Mouse (Mus musculus): ENCODE results near the gene Bax.

The Bax gene

GRCm38 (mm10) chr7:45456721-45457203, 9.9 kb downstream of the Bax start:
- in situ Hi-C loops (cut with MboI, MseI) = no loop called here

DNA sequence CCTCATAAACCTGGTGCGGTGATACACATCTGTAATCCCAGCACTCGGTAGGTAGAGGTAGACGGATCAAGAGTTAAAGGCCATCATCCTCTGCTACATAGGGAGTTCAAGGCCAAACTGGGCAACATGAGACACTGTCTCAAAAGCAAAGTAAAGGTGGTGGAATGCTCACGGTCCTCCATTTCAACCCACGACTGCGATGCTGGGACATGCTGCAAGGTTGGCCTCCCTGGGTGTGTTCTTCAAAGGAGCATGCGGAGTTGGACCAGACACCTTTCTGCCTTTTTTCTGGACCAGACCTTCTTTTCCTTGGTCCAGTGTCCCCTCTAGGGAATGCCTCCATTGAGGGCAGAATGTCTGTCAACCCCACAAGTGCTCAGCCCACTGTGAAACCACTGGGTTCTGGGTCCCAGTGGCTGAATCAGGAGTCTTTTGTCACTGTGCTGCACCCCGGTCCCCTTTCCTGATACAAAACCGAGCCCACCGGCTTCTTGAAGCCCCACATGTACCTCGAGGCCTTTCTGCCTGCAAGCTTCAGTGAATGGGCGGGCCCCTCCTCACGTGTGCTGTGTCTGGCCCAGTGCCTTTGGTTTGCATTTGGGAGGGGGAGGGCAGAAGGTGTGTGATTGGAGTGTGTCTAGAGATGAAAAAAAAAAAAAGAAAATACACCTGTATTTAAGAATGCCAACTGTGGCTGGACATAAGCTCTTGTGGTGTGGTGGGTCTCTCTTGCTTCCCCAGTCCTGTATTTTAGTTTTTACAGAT, 10.6 kb downstream of the Bax start:
- in situ Hi-C loops (cut with MboI, MseI) = no loop called here

GRCm38 (mm10) chr7:45454971-45455370, 11.7 kb downstream of the Bax start:
- in situ Hi-C loops (cut with MboI, MseI) = no loop called here

GRCm38 (mm10) chr7:45451344-45451982, 15.2 kb downstream of the Bax start:
- in situ Hi-C loops (cut with MboI, MseI) = no loop called here

- in situ Hi-C loops (cut with MboI, MseI) = no loop called here
Measured at GRCm38 (mm10) chr7:45449974-45450373, 16.7 kb downstream of the Bax start.

GRCm38 (mm10) chr7:45447325-45447990, 19.2 kb downstream of the Bax start:
- in situ Hi-C loops (cut with MboI, MseI) = no loop called here

GRCm38 (mm10) chr7:45446589-45446988, 20.1 kb downstream of the Bax start:
- in situ Hi-C loops (cut with MboI, MseI) = no loop called here

- in situ Hi-C loops (cut with MboI, MseI) = no loop called here
Measured at GRCm38 (mm10) chr7:45443526-45444420, 22.9 kb downstream of the Bax start.

DNA sequence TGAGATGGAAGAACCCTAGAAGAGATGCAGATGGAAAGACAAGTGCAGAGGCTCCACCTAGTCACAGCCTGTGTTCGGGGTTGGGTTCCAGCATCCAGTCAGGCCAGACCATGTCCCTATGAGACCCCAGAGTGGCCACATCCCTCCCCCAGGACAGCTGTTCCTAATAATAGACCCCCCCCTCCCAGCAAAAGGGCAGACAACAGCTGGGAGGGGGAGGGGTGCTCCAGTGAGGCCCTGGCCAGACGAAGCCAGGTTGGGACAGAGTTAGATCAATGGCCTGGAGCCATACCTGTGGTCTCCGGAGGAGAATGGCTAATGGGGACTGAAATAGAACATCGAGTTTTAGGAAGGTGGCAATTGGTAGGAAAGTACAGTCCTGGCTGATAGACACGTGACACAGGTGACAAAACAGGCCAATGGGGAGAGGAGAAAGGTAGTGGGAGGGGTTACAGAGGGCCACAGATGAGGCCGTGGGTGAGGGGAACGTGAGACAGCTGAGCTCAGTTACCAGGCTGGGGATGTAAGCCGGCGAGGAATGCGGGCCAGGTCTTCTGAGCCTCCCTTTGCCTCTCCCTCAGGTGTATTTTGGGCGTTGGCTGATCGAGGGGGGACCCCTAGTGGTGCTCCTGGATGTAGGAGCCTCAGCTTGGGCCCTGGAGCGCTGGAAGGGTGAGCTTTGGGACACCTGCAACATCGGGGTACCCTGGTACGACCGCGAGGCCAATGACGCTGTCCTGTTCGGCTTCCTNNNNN, 29.0 kb downstream of the Bax start, which contains the start of gene Ruvbl2:
Gene Ruvbl2 (minus strand): TSS at position 576 of the 756 bp plus-strand sequence.
- in situ Hi-C loops (cut with MboI, MseI) = no loop called here

DNA sequence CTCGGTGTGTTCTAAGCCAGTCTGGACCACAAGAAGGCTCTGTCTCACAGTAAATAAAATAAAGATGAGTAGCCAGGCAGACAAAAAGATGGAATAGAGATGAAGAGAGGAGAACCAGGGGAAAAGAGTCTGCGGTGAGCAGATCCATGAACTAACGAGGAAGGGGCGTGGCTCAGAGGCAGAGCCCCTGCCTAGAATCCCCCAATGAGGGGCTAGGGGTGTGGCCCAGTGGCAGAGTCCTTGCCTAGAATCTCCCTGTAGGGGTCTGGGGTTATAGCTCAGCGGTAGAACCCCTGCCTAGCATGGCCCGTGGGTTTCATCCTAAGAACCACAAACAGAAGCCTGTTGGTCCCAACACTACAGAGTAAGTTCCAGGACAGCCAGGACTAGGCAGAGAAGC, 29.7 kb downstream of the Bax start:
- in situ Hi-C loops (cut with MboI, MseI) = no loop called here

GRCm38 (mm10) chr7:45436444-45436843, 30.3 kb downstream of the Bax start:
- in situ Hi-C loops (cut with MboI, MseI) = no loop called here

GRCm38 (mm10) chr7:45435038-45435437, 31.7 kb downstream of the Bax start:
- in situ Hi-C loops (cut with MboI, MseI) = no loop called here

DNA sequence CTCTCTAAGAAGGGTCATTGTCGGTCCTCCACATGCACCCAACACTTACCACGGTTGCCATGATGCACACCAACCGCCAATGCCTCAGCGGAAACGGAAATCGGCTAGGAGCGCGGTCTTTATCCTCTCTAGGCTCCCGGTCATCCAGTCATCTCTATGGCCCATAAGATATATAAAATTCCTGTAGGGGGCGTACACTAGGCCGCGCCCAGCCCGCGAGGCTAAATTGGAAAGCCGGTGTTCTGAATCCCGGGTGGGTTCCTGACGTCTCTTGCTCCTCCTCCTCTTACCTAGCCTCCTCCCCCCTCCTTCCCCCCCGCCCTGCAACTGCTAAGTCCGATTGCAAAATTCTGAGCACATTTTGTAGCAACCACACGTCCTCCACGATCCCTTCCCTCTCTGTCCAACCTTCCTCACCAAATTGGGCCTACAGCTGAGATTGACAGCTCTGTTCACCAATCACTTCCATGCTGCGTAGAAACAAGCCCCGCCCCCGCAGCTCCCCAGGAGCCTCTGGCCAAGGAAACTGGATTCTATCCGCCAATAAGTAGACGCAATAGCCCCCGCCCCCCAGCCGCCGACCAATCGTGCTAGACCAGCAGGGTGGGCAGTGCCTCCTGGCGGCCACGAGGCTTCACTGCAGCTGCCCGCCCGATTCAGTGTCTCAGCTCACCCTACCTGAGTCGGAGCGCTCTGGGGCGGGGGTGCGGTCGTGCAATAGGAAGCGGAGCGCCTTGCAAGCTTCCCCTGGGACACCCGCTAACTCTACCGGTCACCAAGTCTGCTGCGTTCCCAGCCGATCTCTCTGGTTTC, 32.3 kb downstream of the Bax start, which contains the start of gene Gys1:
Gene Gys1 (plus strand): TSS at position 642 of the 813 bp plus-strand sequence.
- in situ Hi-C loops (cut with MboI, MseI) = no loop called here

DNA sequence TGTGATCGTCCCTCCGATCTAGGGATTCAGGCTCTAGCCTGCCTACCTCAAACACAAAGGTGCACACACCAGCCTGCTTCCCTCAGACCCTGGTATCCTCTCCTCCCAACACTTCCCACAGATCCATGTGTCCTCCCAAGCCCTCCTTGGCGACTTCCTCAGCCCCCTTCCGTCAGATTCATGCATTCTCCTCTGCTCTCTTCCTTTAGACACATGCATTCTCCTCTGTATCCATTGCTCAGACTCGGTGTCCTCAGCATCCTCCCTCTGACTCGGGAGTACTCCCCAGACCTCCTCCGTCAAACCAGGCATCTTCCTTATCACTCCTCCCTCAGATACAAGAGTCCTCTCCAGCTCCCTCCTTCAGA, 32.9 kb downstream of the Bax start:
- in situ Hi-C loops (cut with MboI, MseI) = no loop called here

GRCm38 (mm10) chr7:45426556-45426955, 40.1 kb downstream of the Bax start:
- in situ Hi-C loops (cut with MboI, MseI) = no loop called here

- in situ Hi-C loops (cut with MboI, MseI) = no loop called here
Measured at GRCm38 (mm10) chr7:45421194-45421593, 45.5 kb downstream of the Bax start.

- in situ Hi-C loops (cut with MboI, MseI) = no loop called here
Measured at GRCm38 (mm10) chr7:45420615-45420919, 46.1 kb downstream of the Bax start, which contains the start of gene Lhb. Lhb (plus strand) TSS chr7:45420820.

GRCm38 (mm10) chr7:45419859-45420614, 46.7 kb downstream of the Bax start:
- in situ Hi-C loops (cut with MboI, MseI) = no loop called here

GRCm38 (mm10) chr7:45417962-45418492, 48.7 kb downstream of the Bax start:
- in situ Hi-C loops (cut with MboI, MseI) = no loop called here

All from T-helper 2 cell (primary cell).